Mouse (Mus musculus) liver, embryonic 15.5 days (tissue): Measurements from ENCODE around the gene Esrrg. TPM values are rescaled to one million over a fixed set of nuclear protein-coding genes. Genes with fewer than 3 reads are reported as not detected.

Experiments used
- ATAC-seq: fragments of 200-750 bp; cut with Nextera tagmentation; 2 replicates; pipeline ENCODE4 v1.8.0; 2017; ENCODE audit warnings: moderate number of reproducible peaks, mild to moderate bottlenecking, moderate library complexity; ENCODE audit not compliant: insufficient read depth
- H3K27ac ChIP-seq: fragments of 300-500 bp; sonication (generic); replicated peaks from 2 replicates; pipeline ENCODE4 v1.5.1; 2015; ENCODE audit warnings: mild to moderate bottlenecking, inconsistent platforms
- H3K27me3 ChIP-seq: fragments of 300-500 bp; sonication (generic); 2 replicates; pipeline ENCODE4 v1.6.1; 2015; ENCODE audit warnings: mild to moderate bottlenecking, inconsistent platforms
- H3K36me3 ChIP-seq: fragments of 300-500 bp; sonication (generic); replicated peaks from 2 replicates; pipeline ENCODE4 v1.6.1; 2015; ENCODE audit warnings: moderate library complexity, mild to moderate bottlenecking, inconsistent platforms
- H3K4me1 ChIP-seq: fragments of 300-500 bp; sonication (generic); replicated peaks from 2 replicates; pipeline ENCODE4 v1.6.1; 2015; ENCODE audit warnings: inconsistent platforms
- H3K4me2 ChIP-seq: fragments of 300-500 bp; sonication (generic); 2 replicates; pipeline ENCODE4 v1.6.1; 2015; ENCODE audit warnings: moderate library complexity, mild to moderate bottlenecking, inconsistent platforms
- H3K4me3 ChIP-seq: fragments of 300-500 bp; sonication (generic); replicated peaks from 2 replicates; pipeline ENCODE4 v1.5.1; 2015; ENCODE audit warnings: mild to moderate bottlenecking, inconsistent platforms
- H3K9ac ChIP-seq: fragments of 300-500 bp; sonication (generic); 2 replicates; pipeline ENCODE4 v1.6.1; 2015; ENCODE audit warnings: moderate library complexity, mild to moderate bottlenecking, inconsistent platforms
- H3K9me3 ChIP-seq: fragments of 300-500 bp; sonication (generic); replicated peaks from 2 replicates; pipeline ENCODE4 v1.6.1; 2016; ENCODE audit warnings: inconsistent platforms
- WGBS: fragments of 180-500 bp; shearing (Covaris S2); methylation state at CpG from one replicate; pipeline ENCODE4 v1.1.7; 2015; ENCODE audit warnings: mixed read lengths; ENCODE audit not compliant: insufficient replicate concordance; 5-methylcytosine and 5-hydroxymethylcytosine counted together
- polyA plus RNA-seq: library from polyadenylated mRNA; unstranded; fragments of >200 nt; fragmentation: Nextera tagmentation; extraction: Ambion mirVana; gene quantifications from 2 replicates; pipeline ENCODE4 v1.2.1, GENCODE M21; 2015

Gene Esrrg
- polyA plus RNA-seq, 1 experiment from 2014 or later, result 0.22 TPM

GRCm38 (mm10) chr1:187710434-187710948 is 101.9 kb downstream of the Esrrg start:
- no peak overlapping the region for H3K9ac ChIP-seq
- no peaks in the 10 kb centered on the region for H3K9me3 ChIP-seq
- no peak overlapping the region for H3K27ac ChIP-seq
- no peak for ATAC-seq
- H3K4me1 ChIP-seq, result no peaks in the 10 kb centered on the region
- 71% methylated on average over 8 of the region's 8 CpGs for WGBS
- H3K27me3 ChIP-seq, result no peaks in the 10 kb centered on the region
- no peak overlapping the region for H3K4me2 ChIP-seq
- H3K4me3 ChIP-seq, result no peak overlapping the region
- H3K36me3 ChIP-seq, result no peaks in the 10 kb centered on the region

DNA sequence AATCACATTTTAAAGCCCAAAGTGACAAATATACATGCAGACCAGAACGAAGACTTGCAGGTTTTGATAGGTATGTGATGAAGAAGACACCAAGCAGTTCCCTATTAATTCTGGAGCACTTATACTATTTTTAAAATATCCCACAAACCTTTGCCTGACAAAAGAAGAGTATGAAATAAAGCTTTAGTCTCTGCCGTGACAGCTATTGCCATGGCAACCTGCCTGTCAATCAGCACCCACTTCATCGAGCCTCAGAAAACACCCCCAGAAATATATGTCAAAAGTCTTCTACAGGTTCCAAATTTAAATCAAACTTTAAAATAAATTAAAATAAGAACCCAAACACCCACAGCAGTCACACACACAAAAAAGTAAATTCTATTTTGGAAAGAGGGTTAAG is 112.4 kb downstream of the Esrrg start:
- Histone ChIP-seq H3K4me3 (no peak overlapping the region), H3K36me3 (no peaks in the 10 kb centered on the region), H3K9me3 (no peaks in the 10 kb centered on the region), H3K4me1 (no peaks in the 10 kb centered on the region), H3K9ac (no peak overlapping the region), H3K27ac (no peak overlapping the region), H3K27me3 (no peaks in the 10 kb centered on the region), H3K4me2 (no peak overlapping the region)
- WGBS, result 64% methylated on average over 3 of the region's 3 CpGs
- no peak for ATAC-seq

GRCm38 (mm10) chr1:187722016-187722415 is 113.4 kb downstream of the Esrrg start:
- no peaks in the 10 kb centered on the region for H3K36me3 ChIP-seq
- no peaks in the 10 kb centered on the region for H3K27me3 ChIP-seq
- no peak overlapping the region for H3K27ac ChIP-seq
- H3K9ac ChIP-seq, result no peak overlapping the region
- H3K4me3 ChIP-seq, result no peak overlapping the region
- no peak overlapping the region for H3K4me2 ChIP-seq
- H3K4me1 ChIP-seq, result no peaks in the 10 kb centered on the region
- 52% methylated on average over 9 of the region's 9 CpGs for WGBS
- H3K9me3 ChIP-seq, result no peaks in the 10 kb centered on the region
- no peak for ATAC-seq

DNA sequence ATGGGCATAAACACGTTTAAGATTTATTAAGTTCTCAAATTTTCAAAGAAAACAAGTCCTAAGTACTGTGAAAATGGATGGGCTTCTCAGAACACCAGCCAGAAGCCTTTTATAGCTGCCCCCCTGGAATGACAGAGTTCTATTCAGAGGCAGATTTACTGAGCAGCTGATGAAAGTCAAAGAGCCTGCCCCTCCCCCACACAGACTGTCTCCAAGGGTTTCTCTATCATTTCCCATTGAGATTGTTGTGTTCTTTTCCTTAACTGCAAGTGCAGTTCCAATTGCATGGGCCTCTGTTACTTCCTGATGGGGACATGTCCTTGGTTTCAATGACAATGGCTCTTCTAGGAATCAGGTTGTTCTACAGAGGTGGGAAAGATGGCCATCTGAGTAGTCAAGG is 116.1 kb downstream of the Esrrg start:
- ATAC-seq, result no peak
- WGBS, result 31% methylated on average over 1 of the region's 1 CpGs
- Histone ChIP-seq H3K4me1 (no peaks in the 10 kb centered on the region), H3K36me3 (no peaks in the 10 kb centered on the region), H3K27ac (no peak overlapping the region), H3K9ac (no peak overlapping the region), H3K4me3 (no peak overlapping the region), H3K27me3 (no peaks in the 10 kb centered on the region), H3K9me3 (no peaks in the 10 kb centered on the region), H3K4me2 (no peak overlapping the region)

DNA sequence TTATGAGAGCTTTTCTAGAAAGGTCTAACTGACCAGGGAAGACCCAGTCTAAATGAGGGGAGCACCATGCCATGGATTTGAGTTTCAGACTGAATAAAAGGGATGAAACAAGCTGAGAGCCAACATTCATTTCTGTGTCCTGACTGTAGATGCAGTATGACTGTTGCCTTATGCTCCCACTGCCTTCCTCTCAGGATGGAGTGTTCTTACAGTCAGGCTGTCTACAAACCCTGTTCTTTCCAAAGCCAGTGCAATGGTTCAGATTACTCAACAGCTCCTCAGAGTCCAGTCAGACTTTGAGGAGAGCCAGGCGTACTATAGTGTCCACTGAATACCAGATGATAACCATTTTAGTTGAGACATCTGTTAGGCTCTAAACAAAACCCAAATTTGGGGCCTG is 116.8 kb downstream of the Esrrg start:
- 51% methylated on average over 1 of the region's 1 CpGs for WGBS
- Histone ChIP-seq H3K36me3 (no peaks in the 10 kb centered on the region), H3K4me3 (no peak overlapping the region), H3K27ac (no peak overlapping the region), H3K27me3 (no peaks in the 10 kb centered on the region), H3K4me1 (no peaks in the 10 kb centered on the region), H3K9me3 (no peaks in the 10 kb centered on the region), H3K9ac (no peak overlapping the region), H3K4me2 (no peak overlapping the region)
- ATAC-seq, result no peak

- no peak for ATAC-seq
- WGBS, result 46% methylated on average over 4 of the region's 4 CpGs
These were observed 122.6 kb downstream of the Esrrg start for GRCm38 (mm10) chr1:187731171-187731570.

DNA sequence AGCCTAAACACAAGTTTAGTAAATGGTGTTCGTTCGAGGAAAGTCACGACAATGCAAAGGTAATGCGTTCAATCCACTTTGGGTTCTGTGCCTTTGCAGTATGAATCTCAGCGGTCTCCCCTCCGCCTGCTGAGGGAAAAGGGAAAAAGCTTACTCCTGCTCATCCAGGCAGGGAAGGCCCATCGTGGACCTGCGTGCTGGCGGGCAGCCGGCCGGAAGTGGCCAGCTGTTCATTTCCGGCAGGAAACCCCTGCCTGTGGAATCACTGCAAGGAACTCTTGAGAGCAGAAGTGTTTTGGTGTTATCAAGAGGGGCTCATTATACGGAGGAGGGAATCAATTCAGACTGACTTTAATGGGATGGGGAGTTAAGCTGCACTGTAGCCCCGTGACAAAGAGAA is 127.9 kb downstream of the Esrrg start:
- 44% methylated on average over 14 of the region's 14 CpGs for WGBS
- no peaks in the 10 kb centered on the region for H3K4me1 ChIP-seq
- H3K36me3 ChIP-seq, result no peaks in the 10 kb centered on the region
- H3K27me3 ChIP-seq, result no peaks in the 10 kb centered on the region
- H3K27ac ChIP-seq, result no peak overlapping the region
- ATAC-seq, result no peak
- no peak overlapping the region for H3K4me2 ChIP-seq
- no peak overlapping the region for H3K4me3 ChIP-seq
- no peaks in the 10 kb centered on the region for H3K9me3 ChIP-seq
- no peak overlapping the region for H3K9ac ChIP-seq

More at GRCm38 (mm10) chr1:187731171-187731570, 122.6 kb downstream of the Esrrg start:
- Histone ChIP-seq H3K27ac (no peak overlapping the region), H3K9me3 (no peaks in the 10 kb centered on the region), H3K4me3 (no peak overlapping the region), H3K4me1 (no peaks in the 10 kb centered on the region), H3K27me3 (no peaks in the 10 kb centered on the region), H3K4me2 (no peak overlapping the region), H3K9ac (no peak overlapping the region), H3K36me3 (no peaks in the 10 kb centered on the region)

- Histone ChIP-seq H3K27ac (no peak overlapping the region), H3K4me2 (no peak overlapping the region), H3K36me3 (no peaks in the 10 kb centered on the region), H3K9ac (no peak overlapping the region), H3K4me1 (no peaks in the 10 kb centered on the region), H3K9me3 (no peaks in the 10 kb centered on the region), H3K4me3 (no peak overlapping the region), H3K27me3 (no peaks in the 10 kb centered on the region)
- 69% methylated on average over 7 of the region's 7 CpGs for WGBS
- no peak for ATAC-seq
These were observed 128.7 kb downstream of the Esrrg start for GRCm38 (mm10) chr1:187737296-187737695.

- Histone ChIP-seq H3K27me3 (no peaks in the 10 kb centered on the region), H3K9ac (no peak overlapping the region), H3K4me2 (no peak overlapping the region), H3K4me1 (no peaks in the 10 kb centered on the region), H3K36me3 (no peaks in the 10 kb centered on the region), H3K4me3 (no peak overlapping the region), H3K27ac (no peak overlapping the region), H3K9me3 (no peaks in the 10 kb centered on the region)
- ATAC-seq, result no peak
- 67% methylated on average over 12 of the region's 12 CpGs for WGBS
These were observed 131.9 kb downstream of the Esrrg start for GRCm38 (mm10) chr1:187740531-187740930.

DNA sequence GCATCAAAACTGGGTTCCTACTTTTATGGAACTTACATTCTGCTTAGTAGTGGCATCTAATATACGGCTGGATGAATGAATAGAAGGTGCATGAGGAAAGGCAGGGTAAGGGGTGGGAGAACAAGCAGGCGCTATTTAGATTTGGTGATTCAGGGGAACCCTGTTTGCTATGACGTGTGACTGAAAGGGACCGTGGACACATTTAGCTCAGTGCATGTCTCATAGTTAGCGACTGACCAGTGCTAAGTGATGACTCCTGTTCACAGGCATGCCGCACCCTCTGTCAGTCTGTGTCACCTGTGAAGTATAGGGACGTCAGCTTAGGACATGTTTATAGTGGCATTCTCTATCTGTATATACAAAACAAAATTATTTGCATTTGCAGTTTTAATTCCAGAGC is 132.7 kb downstream of the Esrrg start:
- Histone ChIP-seq H3K9ac (no peak overlapping the region), H3K4me3 (no peak overlapping the region), H3K9me3 (no peaks in the 10 kb centered on the region), H3K27ac (no peak overlapping the region), H3K4me1 (no peaks in the 10 kb centered on the region), H3K27me3 (no peaks in the 10 kb centered on the region), H3K36me3 (no peaks in the 10 kb centered on the region), H3K4me2 (no peak overlapping the region)
- no peak for ATAC-seq
- whole genome bisulfite sequencing, result 76% methylated on average over 7 of the region's 7 CpGs

- Histone ChIP-seq H3K27ac (no peak overlapping the region), H3K4me2 (no peak overlapping the region), H3K36me3 (no peaks in the 10 kb centered on the region), H3K9me3 (no peaks in the 10 kb centered on the region), H3K4me1 (no peaks in the 10 kb centered on the region), H3K27me3 (no peaks in the 10 kb centered on the region), H3K9ac (no peak overlapping the region), H3K4me3 (no peak overlapping the region)
- 63% methylated on average over 8 of the region's 8 CpGs for WGBS
- no peak for ATAC-seq
These were observed 133.5 kb downstream of the Esrrg start for GRCm38 (mm10) chr1:187742071-187742470.

- no peak overlapping the region for H3K27ac ChIP-seq
- H3K9ac ChIP-seq, result no peak overlapping the region
- H3K36me3 ChIP-seq, result no peaks in the 10 kb centered on the region
- no peak overlapping the region for H3K4me2 ChIP-seq
- H3K4me3 ChIP-seq, result no peak overlapping the region
- no peaks in the 10 kb centered on the region for H3K4me1 ChIP-seq
- no peaks in the 10 kb centered on the region for H3K27me3 ChIP-seq
- 52% methylated on average over 3 of the region's 3 CpGs for WGBS
- H3K9me3 ChIP-seq, result no peaks in the 10 kb centered on the region
- no peak for ATAC-seq
These were observed 140.7 kb downstream of the Esrrg start for GRCm38 (mm10) chr1:187749294-187749693.
